Mouse (Mus musculus) CH12.LX (cell line): ENCODE measurements around the gene Tut1. TPM values are rescaled to one million over a fixed set of nuclear protein-coding genes. Genes with fewer than 3 reads are reported as not detected.
"Not testable (repeated sequence)": the region's sequence is repeated elsewhere in the genome, so short reads cannot be mapped to it uniquely, and the experiment has no call there.

Source experiments
- DNase-seq: peaks from one replicate; pipeline ENCODE4 v3.0.0-alpha.2; 2013; ENCODE audit errors: extremely low read depth
- H3K27ac ChIP-seq: 2 replicates; pipeline ENCODE4 v1.5.1; 2012; ENCODE audit warnings: low read depth, mild to moderate bottlenecking, control low read depth, moderate library complexity; ENCODE audit not compliant: insufficient read depth
- H3K27me3 ChIP-seq: replicated peaks from 2 replicates; pipeline ENCODE3; 2012; ENCODE audit warnings: inconsistent platforms
- H3K36me3 ChIP-seq, 2 experiments: replicated peaks in 1 of 2; 2 replicates each; pipeline versions ENCODE3 to v1.6.1; 2012; ENCODE audit warnings: inconsistent platforms in 1 of 2, low read length in 1 of 2, mild to moderate bottlenecking in 1 of 2, mixed read lengths in 1 of 2, moderate library complexity in 1 of 2; ENCODE audit not compliant: control insufficient read depth in 1 of 2, insufficient read depth in 1 of 2
- H3K4me1 ChIP-seq, 2 experiments: 2 replicates each; pipeline ENCODE4 v1.6.1; 2012; ENCODE audit warnings: inconsistent platforms in 1 of 2, moderate library complexity in 1 of 2; ENCODE audit not compliant: insufficient read depth in 2 of 2, control insufficient read depth in 1 of 2
- H3K4me2 ChIP-seq: 2 replicates; pipeline ENCODE4 v1.6.1; 2012; ENCODE audit warnings: low read depth, mild to moderate bottlenecking, control low read depth; ENCODE audit not compliant: poor library complexity, insufficient read depth, severe bottlenecking
- H3K4me3 ChIP-seq, 3 experiments: fragments of 150-350 bp in 1 of 3; sonication (generic) in 1 of 3; replicated peaks in 1 of 3; 2 replicates each; pipeline versions ENCODE3 to v1.5.1; 2011 to 2012; ENCODE audit warnings: low read depth in 2 of 3, low read length in 2 of 3, mild to moderate bottlenecking in 2 of 3, moderate library complexity in 2 of 3, control low read depth in 1 of 3, improper control_type of control experiment in 1 of 3, inconsistent platforms in 1 of 3, mixed read lengths in 1 of 3; ENCODE audit not compliant: poor library complexity in 1 of 3
- H3K79me2 ChIP-seq: replicated peaks from 2 replicates; pipeline ENCODE4 v1.6.1; 2012; ENCODE audit warnings: mild to moderate bottlenecking, moderate library complexity; ENCODE audit not compliant: control insufficient read depth, poor library complexity, insufficient read depth, severe bottlenecking; ENCODE audit errors: extremely low read depth
- H3K9ac ChIP-seq: 2 replicates; pipeline ENCODE4 v1.6.1; 2012; ENCODE audit warnings: low read depth, mild to moderate bottlenecking, control low read depth, moderate library complexity; ENCODE audit not compliant: insufficient read depth
- H3K9me3 ChIP-seq: replicated peaks from 2 replicates; pipeline ENCODE3; 2012; ENCODE audit warnings: low read length, inconsistent platforms, mixed read lengths
- CTCF ChIP-seq, 2 experiments: IDR thresholded peaks in 1 of 2; conservative IDR thresholded peaks in 1 of 2; 2 replicates each; pipeline ENCODE4 v1.5.1; 2011 to 2012; ENCODE audit warnings: low read depth in 2 of 2, low read length in 2 of 2, improper control_type of control experiment in 1 of 2, inconsistent platforms in 1 of 2, mild to moderate bottlenecking in 1 of 2, moderate library complexity in 1 of 2
- E2F4 ChIP-seq: IDR thresholded peaks from 2 replicates; pipeline ENCODE4 v1.6.1; 2011; ENCODE audit warnings: low read depth, low read length, improper control_type of control experiment; ENCODE audit not compliant: insufficient replicate concordance
- GABPA ChIP-seq: IDR thresholded peaks from 2 replicates; pipeline ENCODE4 v1.6.1; 2012; ENCODE audit warnings: low read depth, low read length, improper control_type of control experiment, inconsistent platforms; ENCODE audit not compliant: insufficient replicate concordance
- IRF4 ChIP-seq: IDR thresholded peaks from 2 replicates; pipeline ENCODE4 v1.6.1; 2014; ENCODE audit warnings: low read depth, mild to moderate bottlenecking, inconsistent platforms, low read length, improper control_type of control experiment
- JUND ChIP-seq: conservative IDR thresholded peaks from 2 replicates; pipeline ENCODE4 v1.6.1; 2011; ENCODE audit warnings: low read depth, low read length, improper control_type of control experiment
- POLR2AphosphoS2 ChIP-seq: IDR thresholded peaks from 2 replicates; pipeline ENCODE4 v1.6.1; 2011; ENCODE audit warnings: low read depth, low read length, improper control_type of control experiment
- RAD21 ChIP-seq: IDR thresholded peaks from 2 replicates; pipeline ENCODE4 v1.6.1; 2011; ENCODE audit warnings: low read depth, mild to moderate bottlenecking, low read length, improper control_type of control experiment, moderate library complexity
- SMC3 ChIP-seq: IDR thresholded peaks from 2 replicates; pipeline ENCODE4 v1.6.1; 2011; ENCODE audit warnings: low read depth, low read length, improper control_type of control experiment
- ZC3H11A ChIP-seq: IDR thresholded peaks from 2 replicates; pipeline ENCODE4 v1.6.1; 2012; ENCODE audit warnings: low read depth, mild to moderate bottlenecking, inconsistent platforms, low read length, improper control_type of control experiment
- dilution Hi-C: fragments of 300-500 bp; cut with MboI; formaldehyde crosslinking; loops from 2 replicates; pipeline ENCODE4 v1.14.3; 2020; ENCODE audit warnings: low sequenced_read_pairs; ENCODE audit not compliant: extremely low pct_unique_long_range_greater_than_20kb, extremely low pct_ligation_motif_present
- in situ Hi-C: fragments of 300-500 bp; cut with MboI; formaldehyde crosslinking; loops from 3 replicates; pipeline ENCODE4 v1.14.3; 2019; ENCODE audit warnings: low sequenced_read_pairs, low pct_ligation_motif_present, low pct_unique_long_range_greater_than_20kb, mixed read lengths
- polyA plus RNA-seq: library from polyadenylated mRNA; unstranded; fragments of >175 nt; gene quantifications from 2 replicates; pipeline ENCODE4 v1.2.1, GENCODE M21; 2012; ENCODE audit warnings: low read depth; ENCODE audit not compliant: insufficient read length
- total RNA-seq, 2 experiments: library from RNA; depleted of rRNA; stranded (reverse); fragments of 300-350 nt in 1 of 2; fragments of >200 nt in 1 of 2; gene quantifications; 2 replicates each; pipeline ENCODE4 v1.2.3; 2012 to 2014

The Tut1 gene
- total and polyA plus RNA-seq, 3 experiments: 40.4 to 54.9 (median 47.7) TPM

- H3K9ac ChIP-seq, H3K4me2 ChIP-seq, dilution Hi-C loops, H3K4me3 ChIP-seq, H3K27ac ChIP-seq, H3K27me3 ChIP-seq, in situ Hi-C loops, DNase-seq, H3K9me3 ChIP-seq: not testable (repeated sequence)
- H3K36me3 ChIP-seq: peaks cover 77 to 93% of the 10 kb centered on the region in 2 experiments
- H3K4me1 ChIP-seq: peaks cover 6 to 83% of the 10 kb centered on the region in 2 experiments; a peak in 3 of 4 replicates
- H3K79me2 ChIP-seq: peaks cover 70% of the 10 kb centered on the region
Measured at GRCm38 (mm10) chr19:8972491-8972890, 18.8 kb downstream of the Tut1 start.

- dilution Hi-C loops: no loop called here
- no peak for DNase-seq
- Histone ChIP-seq H3K4me2 (no peak overlapping the region), H3K27me3 (no peaks in the 10 kb centered on the region), H3K36me3 (peaks cover 87 to 98% of the 10 kb centered on the region in 2 experiments), H3K9me3 (no peaks in the 10 kb centered on the region), H3K27ac (no peak overlapping the region), H3K4me3 (no peak overlapping the region), H3K4me1 (peaks cover 3 to 90% of the 10 kb centered on the region in 2 experiments; a peak in 3 of 4 replicates), H3K9ac (no peak overlapping the region), H3K79me2 (peaks cover 48% of the 10 kb centered on the region)
- in situ Hi-C loops: no loop called here
- TF ChIP-seq SMC3: peak; percentile 14; the same call in 1 of the 2 replicates
- peak in 1 of 2 experiments; percentile 20; a peak in 1 of 4 replicates for TF ChIP-seq CTCF (conservative IDR thresholded peaks at IDR 0.05 in 1 of 2, IDR thresholded peaks at IDR 0.05 in 1 of 2; ENCODE audit: low read depth in 2 of 2, low read length in 2 of 2)
- TF ChIP-seq JUND: no peak
Measured at GRCm38 (mm10) chr19:8974638-8975037, 21.0 kb downstream of the Tut1 start.

- H3K27ac ChIP-seq: no peak overlapping the region
- in situ Hi-C loops (no loop called here), dilution Hi-C loops (no loop called here)
- H3K4me3 ChIP-seq: no peak overlapping the region
- H3K9ac ChIP-seq: no peak overlapping the region
- TF ChIP-seq POLR2AphosphoS2 (0 out of 2 replicates have a peak, but pooled peaks have one; percentile 4), E2F4 (no peak)
- H3K9me3 ChIP-seq: no peaks in the 10 kb centered on the region
- H3K4me2 ChIP-seq: no peak overlapping the region
- peaks cover 87 to 96% of the 10 kb centered on the region in 2 experiments for H3K36me3 ChIP-seq
- peaks cover 3 to 89% of the 10 kb centered on the region in 2 experiments for H3K4me1 ChIP-seq
- no peaks in the 10 kb centered on the region for H3K27me3 ChIP-seq
- H3K79me2 ChIP-seq: peaks cover 41% of the 10 kb centered on the region
- no peak for DNase-seq
Measured at GRCm38 (mm10) chr19:8975491-8975890, 21.8 kb downstream of the Tut1 start.

- no peak overlapping the region for H3K4me3 ChIP-seq
- no peak overlapping the region for H3K9ac ChIP-seq
- DNase-seq: peak; percentile 56
- dilution Hi-C loops: no loop called here
- no peaks in the 10 kb centered on the region for H3K9me3 ChIP-seq
- H3K27ac ChIP-seq: no peak overlapping the region
- no peak overlapping the region for H3K4me2 ChIP-seq
- peaks cover 2 to 89% of the 10 kb centered on the region in 2 experiments; a peak in 3 of 4 replicates for H3K4me1 ChIP-seq
- TF ChIP-seq SMC3 (peak; percentile 90), POLR2AphosphoS2 (no peak; the same call in 1 of the 2 replicates), IRF4 (peak; percentile 14; the same call in 1 of the 2 replicates), E2F4 (no peak), RAD21 (peak; percentile 78), CTCF (conservative IDR thresholded peaks at IDR 0.05 in 1 of 2, IDR thresholded peaks at IDR 0.05 in 1 of 2; ENCODE audit: low read depth in 2 of 2, low read length in 2 of 2) (peak; percentile 44 to 78), ZC3H11A (peak; percentile 48), GABPA (no peak)
- TF ChIP-seq, all 38 proteins: peak for 5
- H3K79me2 ChIP-seq: peaks cover 30% of the 10 kb centered on the region
- peaks cover 79 to 94% of the 10 kb centered on the region in 2 experiments for H3K36me3 ChIP-seq
- H3K27me3 ChIP-seq: no peaks in the 10 kb centered on the region
- in situ Hi-C loops: no loop called here
Measured at GRCm38 (mm10) chr19:8976535-8976934, 22.9 kb downstream of the Tut1 start.
